Mouse (Mus musculus) lung, adult 2 months (tissue): ENCODE measurements at regions not wholly inside any gene's neighbourhood (a gene's known extent, or its start where the extent isn't known, plus 50 kb on each side); places are given as distances from the start of the nearest gene placed in this dataset.

Experiments used
- CTCF ChIP-seq: fragments of 200-500 bp; IDR thresholded peaks from 2 replicates; pipeline ENCODE4 v1.5.1; 2011; ENCODE audit warnings: mild to moderate bottlenecking, low read length, control low read depth; ENCODE audit not compliant: insufficient read depth
- POLR2A ChIP-seq: fragments of 200-500 bp; IDR thresholded peaks from 2 replicates; pipeline ENCODE4 v1.6.1; 2011; ENCODE audit warnings: low read depth, mild to moderate bottlenecking, control low read depth, low read length, borderline replicate concordance; ENCODE audit errors: extremely low read depth

GRCm38 (mm10) chr1:155504581-155505328 lies 53.2 kb upstream of the Acbd6 start:
- TF ChIP-seq CTCF, result no peak
- no peak for TF ChIP-seq POLR2A
